Mouse (Mus musculus): ENCODE measurements around the gene Klrg1.

The Klrg1 gene

GRCm38 (mm10) chr6:122292184-122292583 is 9.5 kb upstream of the Klrg1 start:
- DNase-seq (ENCODE audit: low spot score), result no peak

- no peak for DNase-seq (ENCODE audit: low spot score)
These were observed 9.1 kb upstream of the Klrg1 start for GRCm38 (mm10) chr6:122291735-122292134.

- no peak for DNase-seq (ENCODE audit: low spot score)
These were observed 8.6 kb upstream of the Klrg1 start for GRCm38 (mm10) chr6:122291264-122291663.

GRCm38 (mm10) chr6:122290253-122290652 is 7.6 kb upstream of the Klrg1 start:
- no peak for DNase-seq (ENCODE audit: low spot score)

- no peak for DNase-seq (ENCODE audit: low spot score)
These were observed 6.6 kb upstream of the Klrg1 start for GRCm38 (mm10) chr6:122289313-122289712.

- no peak for DNase-seq (ENCODE audit: low spot score)
These were observed 5.6 kb upstream of the Klrg1 start for GRCm38 (mm10) chr6:122288263-122288662.

GRCm38 (mm10) chr6:122284823-122285222 is 2.1 kb upstream of the Klrg1 start:
- no peak for DNase-seq (ENCODE audit: low spot score)

- no peak for DNase-seq (ENCODE audit: low spot score)
These were observed 1.6 kb upstream of the Klrg1 start for GRCm38 (mm10) chr6:122284304-122284703.

GRCm38 (mm10) chr6:122283429-122283828 is 747 bp upstream of the Klrg1 start:
- DNase-seq (ENCODE audit: low spot score), result no peak

GRCm38 (mm10) chr6:122276565-122276964 is 6.1 kb downstream of the Klrg1 start:
- no peak for DNase-seq (ENCODE audit: low spot score)

GRCm38 (mm10) chr6:122274546-122274945 is 8.1 kb downstream of the Klrg1 start:
- no peak for DNase-seq (ENCODE audit: low spot score)

GRCm38 (mm10) chr6:122270152-122270551 is 12.5 kb downstream of the Klrg1 start:
- no peak for DNase-seq (ENCODE audit: low spot score)

- DNase-seq (ENCODE audit: low spot score), result no peak
These were observed 13.5 kb downstream of the Klrg1 start for GRCm38 (mm10) chr6:122269170-122269569.

- DNase-seq (ENCODE audit: low spot score), result peak; percentile 62
These were observed 14.1 kb downstream of the Klrg1 start for GRCm38 (mm10) chr6:122268561-122268960.

GRCm38 (mm10) chr6:122262543-122262942 is 20.1 kb downstream of the Klrg1 start:
- DNase-seq (ENCODE audit: low spot score), result no peak

GRCm38 (mm10) chr6:122252146-122252545 is 30.5 kb downstream of the Klrg1 start:
- no peak for DNase-seq (ENCODE audit: low spot score)

- no peak for DNase-seq (ENCODE audit: low spot score)
These were observed 32.6 kb downstream of the Klrg1 start for GRCm38 (mm10) chr6:122250033-122250432.
